Mouse (Mus musculus) midbrain, postnatal 0 days (tissue): Measurements from ENCODE around the gene Enpep. TPM values are rescaled to one million over a fixed set of nuclear protein-coding genes. Genes with fewer than 3 reads are reported as not detected.

Experiments used
- ATAC-seq: fragments of 200-750 bp; cut with Nextera tagmentation; 2 replicates; pipeline ENCODE4 v1.8.0; 2017; ENCODE audit warnings: moderate number of reproducible peaks, mild to moderate bottlenecking, moderate TSS enrichment, moderate library complexity; ENCODE audit not compliant: low FRiP score
- DNase-seq: peaks from one replicate; pipeline ENCODE4 v3.0.0-alpha.2; 2015; ENCODE audit warnings: low spot score
- H3K27ac ChIP-seq: fragments of 300-500 bp; sonication (generic); 2 replicates; pipeline ENCODE4 v1.5.1; 2014; ENCODE audit warnings: low read depth, mild to moderate bottlenecking, low read length, mixed read lengths
- H3K27me3 ChIP-seq: fragments of 300-500 bp; sonication (generic); 2 replicates; pipeline ENCODE4 v1.6.1; 2014; ENCODE audit warnings: low read length, control low read depth, mixed read lengths; ENCODE audit not compliant: insufficient read depth
- H3K36me3 ChIP-seq: fragments of 300-500 bp; sonication (generic); 2 replicates; pipeline ENCODE4 v1.6.1; 2014; ENCODE audit warnings: low read length, control low read depth, mixed read lengths; ENCODE audit not compliant: insufficient read depth
- H3K4me1 ChIP-seq: fragments of 300-500 bp; sonication (generic); 2 replicates; pipeline ENCODE4 v1.6.1; 2014; ENCODE audit warnings: mild to moderate bottlenecking, control low read depth, antibody characterized with exemption, low read length, mixed read lengths; ENCODE audit not compliant: insufficient read depth
- H3K4me2 ChIP-seq: fragments of 300-500 bp; sonication (generic); 2 replicates; pipeline ENCODE4 v1.6.1; 2014; ENCODE audit warnings: low read depth, mild to moderate bottlenecking, low read length, mixed read lengths; ENCODE audit not compliant: poor library complexity, severe bottlenecking
- H3K4me3 ChIP-seq: fragments of 300-500 bp; sonication (generic); 2 replicates; pipeline ENCODE4 v1.5.1; 2014; ENCODE audit warnings: low read depth, mild to moderate bottlenecking, low read length, moderate library complexity
- H3K9ac ChIP-seq: fragments of 300-500 bp; sonication (generic); replicated peaks from 2 replicates; pipeline ENCODE4 v1.6.1; 2014; ENCODE audit warnings: mild to moderate bottlenecking, low read length, moderate library complexity, mixed read lengths; ENCODE audit not compliant: poor library complexity, severe bottlenecking
- H3K9me3 ChIP-seq: fragments of 300-500 bp; sonication (generic); 2 replicates; pipeline ENCODE4 v1.6.1; 2016; ENCODE audit warnings: low read length, control low read depth
- CTCF ChIP-seq: IDR thresholded peaks from 2 replicates; pipeline ENCODE4 v1.5.1; 2016; ENCODE audit warnings: antibody characterized with exemption, mild to moderate bottlenecking
- WGBS: fragments of 180-500 bp; shearing (Covaris S2); extraction: QIAGEN DNeasy Blood & Tissue Kit; methylation state at CpG from one replicate; pipeline ENCODE4 v1.1.7; 2014; 5-methylcytosine and 5-hydroxymethylcytosine counted together
- polyA plus RNA-seq: library from polyadenylated mRNA; unstranded; fragments of >200 nt; fragmentation: Nextera tagmentation; extraction: Ambion mirVana; gene quantifications from 2 replicates; pipeline ENCODE4 v1.2.1, GENCODE M21; 2015
- total RNA-seq: library from RNA; depleted of rRNA; stranded (reverse); fragments of >200 nt; gene quantifications from 2 replicates; pipeline ENCODE4 v1.2.3, GENCODE M21; 2014

Gene Enpep
- total and polyA plus RNA-seq, 2 experiments from 2014 or later: 1.9 to 3.0 TPM

DNA sequence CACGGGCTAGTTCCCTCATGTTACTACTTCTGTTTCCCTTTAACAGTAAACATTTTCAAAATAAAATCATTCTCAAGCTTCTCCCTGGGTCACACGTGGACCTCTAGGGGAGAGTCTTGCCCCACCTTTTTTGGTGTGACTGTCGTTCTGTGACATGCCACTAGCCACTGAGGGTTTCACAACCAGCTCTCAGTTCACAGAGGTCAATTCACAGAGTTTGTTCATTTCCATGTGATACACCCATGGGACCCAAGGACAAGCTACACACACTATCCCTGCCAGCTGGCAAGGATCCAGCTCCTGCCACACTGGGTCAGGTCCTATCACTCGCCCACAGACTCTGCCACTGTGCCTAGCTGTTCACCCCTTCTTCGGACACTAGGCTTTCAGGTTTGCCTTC, 35.5 kb downstream of the Enpep start:
- Histone ChIP-seq H3K4me3 (no peak overlapping the region), H3K9me3 (no peaks in the 10 kb centered on the region), H3K27me3 (no peaks in the 10 kb centered on the region), H3K9ac (no peak overlapping the region), H3K36me3 (no peaks in the 10 kb centered on the region), H3K27ac (no peak overlapping the region), H3K4me2 (no peak overlapping the region), H3K4me1 (no peaks in the 10 kb centered on the region)
- no peak for DNase-seq
- ATAC-seq: no peak
- WGBS: 76% methylated on average over 5 of the region's 5 CpGs
- no peak for TF ChIP-seq CTCF

DNA sequence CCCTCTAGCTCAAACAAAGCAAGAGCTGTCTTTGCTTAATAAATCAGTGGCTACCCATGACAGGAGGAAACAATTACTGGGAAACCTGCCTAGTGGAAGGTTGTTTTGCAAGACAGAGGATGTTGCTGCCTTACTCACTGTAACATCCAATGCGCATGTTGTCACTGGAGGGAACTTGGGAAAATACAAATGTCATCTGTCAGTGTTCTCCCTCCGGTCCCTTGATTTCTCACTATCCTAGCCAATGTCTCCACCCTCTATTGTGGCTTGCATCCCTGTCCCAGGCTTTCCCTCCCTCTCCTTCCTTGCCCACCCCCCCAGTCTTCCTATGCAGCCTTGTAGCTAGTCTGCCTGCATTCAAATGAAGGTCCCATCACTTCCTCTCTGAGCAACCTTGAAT, 36.6 kb downstream of the Enpep start:
- no peaks in the 10 kb centered on the region for H3K27me3 ChIP-seq
- no peaks in the 10 kb centered on the region for H3K9me3 ChIP-seq
- WGBS: 59% methylated on average over 2 of the region's 2 CpGs
- DNase-seq (no peak), ATAC-seq (no peak)
- no peaks in the 10 kb centered on the region for H3K4me1 ChIP-seq
- H3K9ac ChIP-seq: no peak overlapping the region
- no peak overlapping the region for H3K4me3 ChIP-seq
- H3K4me2 ChIP-seq: no peak overlapping the region
- no peak for TF ChIP-seq CTCF
- no peak overlapping the region for H3K27ac ChIP-seq
- no peaks in the 10 kb centered on the region for H3K36me3 ChIP-seq

DNA sequence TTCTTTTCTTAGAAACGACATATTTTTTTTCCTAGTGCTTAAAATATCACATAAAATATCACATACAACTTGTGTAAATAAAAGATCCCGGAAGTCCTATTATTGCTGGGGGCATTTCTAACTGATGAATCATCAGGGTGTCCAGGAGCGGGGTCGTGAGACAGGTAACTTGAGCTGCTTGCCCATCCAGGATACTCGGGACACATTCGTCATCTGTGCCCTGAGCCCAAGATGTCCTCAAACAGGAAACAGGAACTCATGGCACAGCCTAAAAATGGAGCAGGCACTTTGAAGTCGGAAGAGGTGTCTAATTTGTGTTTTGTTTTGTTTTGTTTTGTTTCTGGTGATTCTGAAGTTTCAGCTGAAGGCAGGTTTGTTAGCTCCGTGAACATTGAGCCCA, 43.0 kb downstream of the Enpep start:
- ATAC-seq: no peak
- no peak overlapping the region for H3K27ac ChIP-seq
- no peaks in the 10 kb centered on the region for H3K9me3 ChIP-seq
- H3K4me3 ChIP-seq: no peak overlapping the region
- no peak for TF ChIP-seq CTCF
- H3K27me3 ChIP-seq: no peaks in the 10 kb centered on the region
- H3K9ac ChIP-seq: no peak overlapping the region
- no peak for DNase-seq
- H3K36me3 ChIP-seq: no peaks in the 10 kb centered on the region
- no peak overlapping the region for H3K4me2 ChIP-seq
- no peaks in the 10 kb centered on the region for H3K4me1 ChIP-seq
- WGBS: 84% methylated on average over 8 of the region's 8 CpGs

DNA sequence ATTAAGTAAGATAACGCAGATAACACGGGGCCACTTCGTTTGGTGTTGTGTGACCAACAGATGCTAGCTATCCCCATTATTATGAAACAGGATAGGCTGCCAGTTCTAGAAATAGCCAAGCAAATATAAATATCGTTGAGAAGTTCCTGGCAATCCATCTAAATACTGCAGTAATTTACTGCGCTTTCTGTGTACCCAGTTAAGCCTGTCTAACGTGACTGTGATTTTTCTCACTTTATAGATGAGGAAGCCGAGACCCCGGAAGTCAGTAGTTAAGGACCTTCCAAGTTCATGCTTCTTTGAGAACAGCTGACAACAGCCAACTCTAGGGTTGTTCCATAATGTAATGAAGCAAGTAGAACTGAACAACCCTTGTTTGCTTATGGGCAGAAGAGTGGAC, 45.4 kb downstream of the Enpep start:
- WGBS: 91% methylated on average over 8 of the region's 8 CpGs
- no peak overlapping the region for H3K9ac ChIP-seq
- no peak overlapping the region for H3K4me2 ChIP-seq
- no peak overlapping the region for H3K27ac ChIP-seq
- H3K4me1 ChIP-seq: no peaks in the 10 kb centered on the region
- no peaks in the 10 kb centered on the region for H3K36me3 ChIP-seq
- DNase-seq (no peak), ATAC-seq (no peak)
- H3K27me3 ChIP-seq: no peaks in the 10 kb centered on the region
- no peaks in the 10 kb centered on the region for H3K9me3 ChIP-seq
- no peak for TF ChIP-seq CTCF
- H3K4me3 ChIP-seq: no peak overlapping the region

DNA sequence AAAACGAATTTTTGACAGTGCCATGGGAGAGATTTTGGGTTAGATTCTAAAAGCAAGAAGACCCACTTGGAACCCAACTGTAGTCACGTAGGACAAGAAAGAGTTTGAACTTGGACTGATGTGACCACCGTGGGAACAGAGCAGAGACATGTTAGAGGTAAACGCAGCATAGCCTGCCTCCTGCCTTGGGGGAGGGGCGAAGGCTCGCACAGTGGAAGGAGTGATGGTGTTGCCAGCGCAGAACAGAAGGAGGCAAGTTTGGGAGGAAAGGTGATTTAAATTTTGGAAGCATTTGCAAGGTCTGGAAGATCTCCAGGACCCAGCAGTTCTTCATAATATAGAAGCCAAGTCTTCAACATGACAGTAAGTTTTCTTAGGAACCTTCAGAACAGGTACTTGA, 46.1 kb downstream of the Enpep start:
- WGBS: 80% methylated on average over 7 of the region's 7 CpGs
- Histone ChIP-seq H3K4me2 (no peak overlapping the region), H3K27me3 (no peaks in the 10 kb centered on the region), H3K27ac (no peak overlapping the region), H3K4me3 (no peak overlapping the region), H3K9ac (no peak overlapping the region), H3K36me3 (no peaks in the 10 kb centered on the region), H3K4me1 (no peaks in the 10 kb centered on the region), H3K9me3 (no peaks in the 10 kb centered on the region)
- TF ChIP-seq CTCF: no peak
- no peak for ATAC-seq
- DNase-seq: no peak

DNA sequence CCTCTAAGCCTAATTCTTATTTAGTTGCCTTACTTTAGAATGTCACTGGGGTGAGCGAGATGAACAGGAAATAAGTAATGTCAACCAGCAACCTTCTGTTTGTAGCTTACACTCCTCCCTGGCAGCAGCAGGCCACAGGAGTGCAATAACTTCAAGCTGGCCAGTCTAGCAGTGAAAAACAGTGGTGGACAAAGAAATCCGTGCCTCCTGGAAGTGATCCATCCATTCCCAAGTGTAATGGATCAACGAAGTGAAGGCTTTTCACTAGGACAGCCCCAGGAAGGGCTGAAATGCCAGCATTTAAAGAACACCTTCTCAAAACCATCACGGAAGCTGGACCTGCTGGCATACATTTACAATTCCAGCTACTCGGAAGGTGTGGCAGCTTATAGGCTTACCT, 48.2 kb downstream of the Enpep start:
- no peak overlapping the region for H3K27ac ChIP-seq
- H3K27me3 ChIP-seq: no peaks in the 10 kb centered on the region
- H3K4me3 ChIP-seq: no peak overlapping the region
- DNase-seq (no peak), ATAC-seq (no peak)
- H3K9me3 ChIP-seq: no peaks in the 10 kb centered on the region
- H3K4me2 ChIP-seq: no peak overlapping the region
- no peaks in the 10 kb centered on the region for H3K4me1 ChIP-seq
- H3K36me3 ChIP-seq: no peaks in the 10 kb centered on the region
- no peak for TF ChIP-seq CTCF
- no peak overlapping the region for H3K9ac ChIP-seq
- 82% methylated on average over 5 of the region's 5 CpGs for WGBS

DNA sequence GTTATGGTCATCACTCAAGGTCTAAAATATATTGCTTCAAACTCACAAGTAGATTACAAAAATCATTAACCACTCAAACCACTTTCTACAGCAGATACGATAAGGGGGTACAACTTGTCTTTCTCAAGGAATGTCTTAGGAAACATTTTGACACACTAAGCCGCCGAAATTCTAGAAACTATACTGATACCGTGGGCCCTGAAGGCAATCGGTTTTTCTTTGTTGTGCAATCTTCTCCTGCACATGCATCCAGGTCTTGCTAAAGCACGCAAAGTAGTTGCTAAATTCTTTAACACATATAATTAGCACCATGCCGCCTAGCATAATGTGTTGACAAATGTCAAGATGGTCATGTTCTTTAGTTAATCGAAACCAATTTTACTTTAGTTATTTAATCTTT, 53.1 kb downstream of the Enpep start:
- TF ChIP-seq CTCF: no peak
- WGBS: 94% methylated on average over 8 of the region's 8 CpGs
- no peaks in the 10 kb centered on the region for H3K27me3 ChIP-seq

More for the DNA sequence above, 53.1 kb downstream of the Enpep start:
- no peak for DNase-seq
- no peak overlapping the region for H3K9ac ChIP-seq
- no peaks in the 10 kb centered on the region for H3K36me3 ChIP-seq
- no peak overlapping the region for H3K4me2 ChIP-seq
- no peaks in the 10 kb centered on the region for H3K9me3 ChIP-seq
- no peak overlapping the region for H3K27ac ChIP-seq
- ATAC-seq: no peak
- no peaks in the 10 kb centered on the region for H3K4me1 ChIP-seq
- no peak overlapping the region for H3K4me3 ChIP-seq
